Mouse (Mus musculus) midbrain, embryonic 16.5 days (tissue): ENCODE results near the gene Rps18. TPM values are rescaled to one million over a fixed set of nuclear protein-coding genes. Genes with fewer than 3 reads are reported as not detected.

ENCODE experiments used
- ATAC-seq: fragments of 200-750 bp; cut with Nextera tagmentation; 2 replicates; pipeline ENCODE4 v1.8.0; 2017; ENCODE audit warnings: moderate TSS enrichment
- H3K27ac ChIP-seq: fragments of 300-500 bp; sonication (generic); 2 replicates; pipeline ENCODE4 v1.5.1; 2014; ENCODE audit warnings: mild to moderate bottlenecking, low read length, mixed read lengths
- H3K27me3 ChIP-seq: fragments of 300-500 bp; sonication (generic); 2 replicates; pipeline ENCODE4 v1.6.1; 2014; ENCODE audit warnings: low read depth, low read length, mixed read lengths; ENCODE audit not compliant: control insufficient read depth, insufficient read depth
- H3K36me3 ChIP-seq: fragments of 300-500 bp; sonication (generic); 2 replicates; pipeline ENCODE4 v1.6.1; 2014; ENCODE audit warnings: mild to moderate bottlenecking, low read length, moderate library complexity, mixed read lengths; ENCODE audit not compliant: control insufficient read depth, insufficient read depth
- H3K4me1 ChIP-seq: fragments of 300-500 bp; sonication (generic); 2 replicates; pipeline ENCODE4 v1.6.1; 2014; ENCODE audit warnings: mild to moderate bottlenecking, low read length, mixed read lengths; ENCODE audit not compliant: control insufficient read depth, insufficient read depth
- H3K4me2 ChIP-seq: fragments of 300-500 bp; sonication (generic); 2 replicates; pipeline ENCODE4 v1.6.1; 2014; ENCODE audit warnings: mild to moderate bottlenecking, low read length, mixed read lengths
- H3K4me3 ChIP-seq: fragments of 300-500 bp; sonication (generic); 2 replicates; pipeline ENCODE4 v1.5.1; 2014; ENCODE audit warnings: low read depth, mild to moderate bottlenecking, low read length, moderate library complexity, mixed read lengths
- H3K9ac ChIP-seq: fragments of 300-500 bp; sonication (generic); 2 replicates; pipeline ENCODE4 v1.6.1; 2014; ENCODE audit warnings: low read depth, low read length, mixed read lengths
- H3K9me3 ChIP-seq: fragments of 300-500 bp; sonication (generic); replicated peaks from 2 replicates; pipeline ENCODE4 v1.6.1; 2014; ENCODE audit warnings: mild to moderate bottlenecking, low read length, mixed read lengths; ENCODE audit not compliant: control insufficient read depth, poor library complexity, severe bottlenecking
- WGBS: fragments of 180-500 bp; shearing (Covaris S2); extraction: QIAGEN DNeasy Blood & Tissue Kit; methylation state at CpG from one replicate; pipeline ENCODE4 v1.1.7; 2014; 5-methylcytosine and 5-hydroxymethylcytosine counted together
- polyA plus RNA-seq: library from polyadenylated mRNA; unstranded; fragments of >200 nt; fragmentation: Nextera tagmentation; extraction: Ambion mirVana; gene quantifications from 2 replicates; pipeline ENCODE4 v1.2.1, GENCODE M21; 2015

Gene Rps18
- polyA plus RNA-seq, 1 experiment from 2014 or later = 620 TPM

DNA sequence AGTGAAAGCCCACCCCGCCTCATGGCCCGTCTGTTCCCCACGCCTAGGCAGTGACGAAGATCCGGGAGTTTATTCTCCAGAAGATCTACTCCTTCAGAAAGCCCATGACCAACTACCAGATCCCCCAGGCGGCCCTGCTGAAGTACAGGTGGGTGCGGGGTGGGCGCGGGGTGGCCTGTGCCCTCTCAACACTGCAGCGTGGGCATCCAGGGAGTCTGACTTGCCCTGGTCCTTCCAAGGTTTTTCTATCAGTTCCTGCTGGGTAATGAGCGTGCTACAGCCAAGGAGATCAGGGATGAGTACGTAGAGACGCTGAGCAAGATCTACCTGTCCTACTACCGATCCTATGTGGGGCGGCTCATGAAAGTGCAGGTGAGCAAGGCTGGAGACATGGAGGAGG lies 4.1 kb upstream of the Rps18 start:
- H3K4me1 ChIP-seq = peaks cover 9% of the 10 kb centered on the region
- no peak overlapping the region for H3K9ac ChIP-seq
- no peaks in the 10 kb centered on the region for H3K9me3 ChIP-seq
- WGBS = 94% methylated on average over 15 of the region's 15 CpGs
- H3K36me3 ChIP-seq = peaks cover 31% of the 10 kb centered on the region
- H3K27me3 ChIP-seq = no peaks in the 10 kb centered on the region
- no peak overlapping the region for H3K4me3 ChIP-seq
- H3K27ac ChIP-seq = no peak overlapping the region
- no peak for ATAC-seq
- no peak overlapping the region for H3K4me2 ChIP-seq

DNA sequence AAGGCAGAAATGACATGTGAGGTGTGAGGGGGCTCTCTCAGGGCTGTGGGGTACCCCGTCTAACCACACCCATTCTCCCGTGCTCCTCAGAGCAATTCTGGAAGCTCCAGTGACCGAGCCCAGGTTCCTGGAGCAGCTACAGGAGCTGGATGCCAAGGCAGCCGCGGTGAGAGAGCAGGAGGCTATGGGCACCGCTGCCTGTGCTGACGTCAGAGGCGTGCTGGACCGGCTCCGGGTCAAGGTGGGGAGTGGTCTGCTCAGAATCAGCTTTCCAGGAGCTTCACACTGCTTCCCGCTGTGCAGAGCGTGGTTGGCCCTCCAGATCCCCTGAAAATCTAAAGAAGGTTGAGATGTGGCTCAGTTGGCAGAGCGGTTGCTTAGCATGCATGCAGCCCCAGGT lies 3.3 kb upstream of the Rps18 start:
- no peak for ATAC-seq
- peaks cover 30% of the 10 kb centered on the region for H3K36me3 ChIP-seq

DNA sequence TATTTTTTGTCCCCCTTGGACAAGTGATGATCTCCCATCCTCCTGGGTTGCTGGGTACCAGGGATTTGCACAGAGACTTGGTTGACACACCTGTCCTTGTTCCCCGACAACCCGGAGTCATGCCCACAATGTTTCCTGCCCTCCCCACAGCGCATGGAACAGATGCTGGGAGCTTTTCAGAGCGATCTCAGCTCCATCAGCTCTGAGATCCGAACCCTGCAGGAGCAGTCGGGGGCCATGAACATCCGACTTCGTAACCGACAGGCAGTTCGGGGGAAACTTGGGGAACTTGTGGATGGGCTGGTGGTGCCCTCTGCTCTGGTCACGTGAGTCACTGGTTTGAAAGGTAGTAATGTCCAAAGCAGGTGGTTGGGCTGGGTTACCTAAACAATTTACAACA lies 2.6 kb upstream of the Rps18 start:
- no peak overlapping the region for H3K9ac ChIP-seq
- H3K27ac ChIP-seq = no peak overlapping the region
- H3K9me3 ChIP-seq = no peaks in the 10 kb centered on the region
- no peak overlapping the region for H3K4me2 ChIP-seq
- 97% methylated on average over 11 of the region's 11 CpGs for WGBS
- ATAC-seq = no peak
- H3K36me3 ChIP-seq = peaks cover 30% of the 10 kb centered on the region
- H3K4me3 ChIP-seq = no peak overlapping the region
- peaks cover 22% of the 10 kb centered on the region for H3K4me1 ChIP-seq
- H3K27me3 ChIP-seq = no peaks in the 10 kb centered on the region

More for the DNA sequence above, 3.3 kb upstream of the Rps18 start:
- Histone ChIP-seq H3K4me2 (no peak overlapping the region), H3K9ac (no peak overlapping the region), H3K4me3 (no peak overlapping the region), H3K27me3 (no peaks in the 10 kb centered on the region), H3K4me1 (peaks cover 16% of the 10 kb centered on the region), H3K27ac (no peak overlapping the region), H3K9me3 (no peaks in the 10 kb centered on the region)
- 96% methylated on average over 13 of the region's 13 CpGs for WGBS

DNA sequence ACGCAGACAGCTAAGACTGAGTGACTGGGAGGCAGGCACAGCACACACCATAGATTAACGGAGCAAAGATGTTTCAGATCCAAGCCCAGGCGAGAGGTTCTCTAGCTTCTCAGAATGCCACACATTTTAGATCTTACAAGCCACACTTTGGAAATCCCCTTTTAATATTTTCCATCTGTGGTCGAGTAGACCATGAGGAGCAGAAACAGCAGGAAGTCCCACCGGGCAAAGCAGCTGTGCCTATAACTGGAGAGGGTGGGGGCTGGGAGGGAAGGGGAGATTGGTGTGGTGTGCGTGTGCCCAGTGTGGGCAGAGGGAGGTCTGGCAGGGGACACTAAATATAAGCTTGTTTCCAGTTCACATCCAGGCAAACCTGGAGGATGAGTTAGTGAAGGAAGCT lies 1.7 kb upstream of the Rps18 start:
- H3K27me3 ChIP-seq = no peaks in the 10 kb centered on the region
- no peak overlapping the region for H3K27ac ChIP-seq
- peaks cover 31% of the 10 kb centered on the region for H3K4me1 ChIP-seq
- H3K4me2 ChIP-seq = no peak overlapping the region
- H3K36me3 ChIP-seq = peaks cover 31% of the 10 kb centered on the region
- H3K9ac ChIP-seq = no peak overlapping the region
- no peak overlapping the region for H3K4me3 ChIP-seq
- no peaks in the 10 kb centered on the region for H3K9me3 ChIP-seq
- ATAC-seq = no peak
- WGBS = 88% methylated on average over 6 of the region's 6 CpGs

DNA sequence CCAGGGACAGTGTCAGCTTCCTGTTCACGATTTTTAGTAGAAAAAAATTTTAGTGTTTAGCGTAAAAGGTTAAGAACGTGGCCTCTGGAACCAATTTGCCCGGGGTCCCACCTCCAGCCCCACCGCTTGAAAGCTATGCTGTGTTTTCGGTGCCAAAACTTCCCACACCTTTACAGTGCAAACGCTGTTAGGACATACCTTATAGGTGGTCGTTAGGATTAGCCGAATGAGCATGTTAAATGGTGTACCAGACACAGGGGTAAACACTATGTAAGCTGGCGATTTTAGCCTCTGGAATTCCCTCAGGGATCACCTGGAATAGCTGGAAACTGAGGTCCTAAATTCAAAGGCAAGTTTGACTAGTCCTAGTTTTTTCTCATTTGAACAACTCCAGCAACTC lies 535 bp upstream of the Rps18 start:
- peaks cover 26% of the 10 kb centered on the region; the same call in 1 of the 2 replicates for H3K36me3 ChIP-seq

DNA sequence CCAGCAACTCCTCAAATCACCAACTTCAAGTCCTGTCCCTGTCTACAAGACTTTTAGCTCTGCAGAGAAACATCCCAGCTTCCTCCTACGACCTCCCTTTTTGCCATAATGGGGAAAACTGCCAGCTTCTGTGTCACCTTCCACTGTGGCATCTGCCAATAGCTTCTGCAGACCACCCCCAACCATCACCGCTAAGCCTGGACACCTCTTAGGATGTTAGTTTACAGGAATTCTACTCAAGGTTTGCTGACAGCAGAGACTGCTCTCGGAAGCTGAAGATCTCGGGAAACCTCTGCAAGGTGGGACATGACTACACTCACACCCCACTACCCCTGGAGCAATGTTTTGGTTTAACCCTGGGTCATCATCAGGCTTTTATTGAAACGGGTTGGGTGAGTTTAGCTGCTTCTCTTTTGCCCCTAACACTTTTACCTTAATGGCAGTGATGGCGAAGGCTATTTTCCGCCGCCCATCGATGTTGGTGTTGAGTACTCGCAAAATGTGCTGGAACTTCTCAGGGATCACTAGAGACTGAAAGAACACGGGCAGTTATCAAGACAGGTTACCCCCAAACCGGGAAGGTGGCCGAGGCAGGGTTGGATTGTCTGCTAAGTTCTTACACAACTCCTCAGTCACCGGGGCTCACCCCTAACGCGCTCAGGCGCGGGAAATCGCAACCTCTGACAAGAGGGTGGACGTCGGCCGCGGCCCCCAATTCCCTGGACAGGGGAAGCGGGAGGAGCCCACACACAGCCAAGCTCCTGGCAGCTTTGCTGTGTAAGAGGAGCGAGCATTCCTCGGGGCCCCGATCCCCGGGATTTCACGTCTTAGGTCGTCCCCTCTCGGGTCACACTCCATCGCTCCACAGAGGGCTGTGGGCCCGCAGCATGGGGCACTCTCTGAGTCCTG lies 901 bp downstream of the Rps18 start:
- H3K9me3 ChIP-seq = no peaks in the 10 kb centered on the region
- peak overlapping the region; percentile 94 for H3K9ac ChIP-seq
- WGBS = under 1% methylated on average over 33 of the region's 33 CpGs
- H3K36me3 ChIP-seq = peaks cover 19% of the 10 kb centered on the region; the same call in 1 of the 2 replicates
- H3K4me1 ChIP-seq = peaks cover 51% of the 10 kb centered on the region
- H3K27ac ChIP-seq = peak overlapping the region; percentile 87
- H3K4me2 ChIP-seq = peak overlapping the region; percentile 97
- H3K4me3 ChIP-seq = peak overlapping the region; percentile 88
- peak; percentile 58 for ATAC-seq
- no peaks in the 10 kb centered on the region for H3K27me3 ChIP-seq

More for the DNA sequence above, 535 bp upstream of the Rps18 start:
- Histone ChIP-seq H3K9ac (peak overlapping the region; percentile 87), H3K4me1 (peaks cover 41% of the 10 kb centered on the region), H3K27me3 (no peaks in the 10 kb centered on the region), H3K4me2 (peak overlapping the region; percentile 82), H3K9me3 (no peaks in the 10 kb centered on the region), H3K4me3 (peak overlapping the region; percentile 88), H3K27ac (peak overlapping the region; percentile 94)
- WGBS = 9% methylated on average over 10 of the region's 10 CpGs
- ATAC-seq = no peak

DNA sequence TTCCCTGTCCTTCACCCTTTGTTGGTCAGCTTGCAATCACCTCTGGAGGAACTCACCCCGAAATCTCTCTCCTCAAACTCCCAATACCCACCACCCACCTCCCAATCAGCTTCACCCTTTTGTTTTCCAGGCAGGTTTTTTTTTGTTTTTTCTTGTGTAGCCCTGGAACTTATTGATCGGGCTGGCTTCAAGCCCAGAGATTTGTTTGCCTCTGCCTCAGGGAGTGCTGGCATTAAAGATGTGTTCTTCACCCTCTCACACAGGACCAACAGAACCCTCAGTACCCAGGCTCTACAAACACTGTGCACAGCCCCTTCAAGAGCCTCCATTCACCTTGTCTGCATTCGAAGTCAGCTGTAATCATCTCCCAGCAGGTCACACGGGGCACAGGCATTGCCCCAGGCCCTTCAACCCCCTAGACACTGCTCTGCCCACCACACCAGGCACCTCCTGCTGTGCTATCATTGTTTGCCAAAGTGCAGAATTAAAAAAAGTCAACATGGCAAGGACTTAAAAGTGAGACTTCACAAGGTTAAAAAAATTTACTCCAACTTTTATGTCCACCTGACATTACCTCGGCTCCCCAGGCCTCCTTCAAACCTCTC lies 1.7 kb downstream of the Rps18 start:
- H3K9me3 ChIP-seq = no peaks in the 10 kb centered on the region
- 36% methylated on average over 5 of the region's 5 CpGs for WGBS
- peaks cover 57% of the 10 kb centered on the region for H3K4me1 ChIP-seq
- no peak for ATAC-seq
- H3K27me3 ChIP-seq = no peaks in the 10 kb centered on the region
- peak overlapping the region; percentile 88 for H3K4me3 ChIP-seq
- H3K9ac ChIP-seq = peak overlapping the region; percentile 94
- H3K4me2 ChIP-seq = peak overlapping the region; percentile 97
- H3K36me3 ChIP-seq = peaks cover 11% of the 10 kb centered on the region; the same call in 1 of the 2 replicates
- H3K27ac ChIP-seq = no peak overlapping the region

DNA sequence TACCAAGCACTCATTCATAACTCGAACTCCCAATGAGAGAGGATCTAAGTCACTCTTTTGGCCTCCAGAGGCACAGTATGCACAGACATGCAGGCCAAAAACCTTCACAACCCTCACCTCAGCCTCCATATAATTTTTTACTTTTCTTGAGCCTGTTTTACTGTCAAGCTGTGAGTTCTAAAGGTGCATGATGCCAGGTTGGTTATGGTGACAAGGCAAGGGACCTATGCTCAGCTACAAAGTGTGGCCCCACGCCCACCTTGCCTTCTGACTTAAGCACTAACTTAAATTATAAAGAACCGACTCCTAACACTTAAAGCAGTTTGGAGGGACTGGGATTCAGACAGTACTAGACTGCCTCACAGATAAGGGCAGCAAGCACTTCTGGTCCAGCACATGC lies 2.5 kb downstream of the Rps18 start:
- ATAC-seq = no peak
- Histone ChIP-seq H3K36me3 (peaks cover 13% of the 10 kb centered on the region; the same call in 1 of the 2 replicates), H3K27me3 (no peaks in the 10 kb centered on the region), H3K4me2 (no peak overlapping the region), H3K27ac (no peak overlapping the region), H3K9ac (no peak overlapping the region), H3K4me1 (peaks cover 57% of the 10 kb centered on the region), H3K4me3 (no peak overlapping the region), H3K9me3 (no peaks in the 10 kb centered on the region)
- 83% methylated on average over 3 of the region's 3 CpGs for WGBS

DNA sequence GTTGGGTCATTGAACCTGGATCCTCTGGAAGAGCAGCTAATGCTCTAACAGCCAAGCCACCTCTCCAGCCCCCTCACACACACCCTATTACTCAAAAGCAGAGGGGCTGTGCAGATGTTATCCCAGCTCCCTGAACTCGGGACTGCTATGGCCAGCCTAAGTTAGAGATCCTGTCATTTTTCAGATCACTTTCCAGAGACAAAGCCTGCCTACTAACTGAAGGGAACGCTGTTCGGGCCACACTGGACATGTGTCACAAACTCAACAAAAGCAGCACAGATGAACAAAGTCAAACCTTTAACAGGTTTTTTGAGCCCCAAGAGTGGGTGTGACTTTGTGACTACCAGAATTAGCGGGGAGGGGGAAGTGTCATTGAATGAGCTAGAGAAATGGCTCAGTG lies 2.9 kb downstream of the Rps18 start:
- Histone ChIP-seq H3K4me2 (no peak overlapping the region), H3K36me3 (peaks cover 15% of the 10 kb centered on the region; the same call in 1 of the 2 replicates), H3K27ac (no peak overlapping the region), H3K4me1 (peaks cover 57% of the 10 kb centered on the region), H3K4me3 (no peak overlapping the region), H3K9ac (0 out of 2 replicates have a peak overlapping the region, but pooled peaks have one; percentile 11), H3K9me3 (no peaks in the 10 kb centered on the region), H3K27me3 (no peaks in the 10 kb centered on the region)
- ATAC-seq = no peak
- WGBS = 87% methylated on average over 4 of the region's 4 CpGs
